Mouse (Mus musculus) spleen, adult 2 months (tissue): ENCODE data around the gene Gm45521. TPM values are rescaled to one million over a fixed set of nuclear protein-coding genes. Genes with fewer than 3 reads are reported as not detected.
"Not testable (repeated sequence)": the region's sequence is repeated elsewhere in the genome, so short reads cannot be mapped to it uniquely, and the experiment has no call there.

ENCODE experiments used
- DNase-seq, 2 experiments: peaks; one replicate each; pipeline versions ENCODE4 v3.0.0 to v3.0.0-alpha.2; 2012 to 2021; ENCODE audit warnings: low spot score in 2 of 2, low read depth in 1 of 2
- H3K27ac ChIP-seq: fragments of 200-500 bp; 2 replicates; pipeline ENCODE4 v1.5.1; 2012; ENCODE audit warnings: low read length, inconsistent platforms; ENCODE audit not compliant: insufficient read depth
- H3K27me3 ChIP-seq: fragments of 200-500 bp; 2 replicates; pipeline ENCODE4 v1.6.1; 2012; ENCODE audit warnings: mild to moderate bottlenecking, moderate library complexity, low read length, inconsistent platforms; ENCODE audit not compliant: control insufficient read depth, insufficient read depth
- H3K36me3 ChIP-seq: fragments of 200-500 bp; 2 replicates; pipeline ENCODE4 v1.6.1; 2012; ENCODE audit warnings: mild to moderate bottlenecking, low read length, inconsistent platforms; ENCODE audit not compliant: control insufficient read depth, insufficient read depth
- H3K4me1 ChIP-seq: fragments of 200-500 bp; 2 replicates; pipeline ENCODE4 v1.6.1; 2011; ENCODE audit warnings: inconsistent platforms; ENCODE audit not compliant: control insufficient read depth, insufficient read depth, insufficient read length
- H3K4me3 ChIP-seq: fragments of 200-500 bp; 2 replicates; pipeline ENCODE4 v1.5.1; 2011; ENCODE audit warnings: mild to moderate bottlenecking, inconsistent platforms; ENCODE audit not compliant: insufficient read depth, insufficient read length; ENCODE audit errors: extremely low read depth
- CTCF ChIP-seq: fragments of 200-500 bp; IDR thresholded peaks from 2 replicates; pipeline ENCODE4 v1.5.1; 2011; ENCODE audit warnings: mild to moderate bottlenecking, inconsistent platforms; ENCODE audit not compliant: insufficient read depth, insufficient read length, insufficient replicate concordance; ENCODE audit errors: extremely low read depth
- POLR2A ChIP-seq: fragments of 200-500 bp; IDR thresholded peaks from 2 replicates; pipeline ENCODE4 v1.6.1; 2011; ENCODE audit warnings: low read depth, low read length, inconsistent platforms
- WGBS: fragments of 180-500 bp; shearing (Covaris S2); methylation state at CpG from one replicate; pipeline ENCODE4 v1.1.7; 2018; 5-methylcytosine and 5-hydroxymethylcytosine counted together
- polyA plus RNA-seq: library from polyadenylated mRNA; depleted of rRNA; stranded (reverse); fragments of >200 nt; gene quantifications from 2 replicates; pipeline ENCODE4 v1.2.3, GENCODE M21; 2012; rRNA removed

Gene Gm45521
- polyA plus RNA-seq, 1 experiment = not detected

DNA sequence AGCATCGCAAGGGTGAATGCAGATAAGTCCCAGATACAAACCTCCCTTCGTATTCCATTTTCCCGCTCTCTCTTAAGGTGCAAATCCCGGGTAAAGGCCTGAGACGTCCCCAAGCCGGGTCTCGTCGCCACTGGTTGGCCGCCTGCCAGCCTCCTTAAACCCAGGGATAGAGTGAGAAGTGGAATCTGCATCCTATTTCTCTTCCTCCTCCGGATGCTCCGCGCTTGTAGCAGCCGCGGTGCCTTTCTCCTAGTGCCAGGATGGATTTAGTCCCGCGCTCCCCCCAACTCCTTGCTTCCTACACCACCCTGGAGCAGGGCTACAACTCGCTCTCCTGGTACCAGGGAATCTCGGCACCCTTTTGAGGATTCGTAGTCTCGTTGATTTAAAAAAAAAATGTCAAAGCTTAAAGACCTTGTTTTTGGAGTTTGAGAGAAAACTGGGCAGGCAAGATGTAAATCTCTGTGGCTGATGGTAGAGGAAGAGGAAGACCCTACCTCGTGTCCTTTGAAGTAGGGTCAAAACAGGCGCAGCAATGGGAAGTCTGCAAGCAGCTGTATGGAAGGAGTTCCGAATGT is 46.1 kb downstream of the Gm45521 start:
- under 1% methylated on average over 23 of the region's 23 CpGs for WGBS
- peaks cover 5% of the 10 kb centered on the region for H3K4me1 ChIP-seq
- TF ChIP-seq POLR2A = no peak
- TF ChIP-seq CTCF = no peak
- H3K27me3 ChIP-seq = no peaks in the 10 kb centered on the region
- H3K27ac ChIP-seq = no peak overlapping the region
- peak overlapping the region; percentile 71 for H3K4me3 ChIP-seq
- no peaks in the 10 kb centered on the region for H3K36me3 ChIP-seq
- no peak for DNase-seq

DNA sequence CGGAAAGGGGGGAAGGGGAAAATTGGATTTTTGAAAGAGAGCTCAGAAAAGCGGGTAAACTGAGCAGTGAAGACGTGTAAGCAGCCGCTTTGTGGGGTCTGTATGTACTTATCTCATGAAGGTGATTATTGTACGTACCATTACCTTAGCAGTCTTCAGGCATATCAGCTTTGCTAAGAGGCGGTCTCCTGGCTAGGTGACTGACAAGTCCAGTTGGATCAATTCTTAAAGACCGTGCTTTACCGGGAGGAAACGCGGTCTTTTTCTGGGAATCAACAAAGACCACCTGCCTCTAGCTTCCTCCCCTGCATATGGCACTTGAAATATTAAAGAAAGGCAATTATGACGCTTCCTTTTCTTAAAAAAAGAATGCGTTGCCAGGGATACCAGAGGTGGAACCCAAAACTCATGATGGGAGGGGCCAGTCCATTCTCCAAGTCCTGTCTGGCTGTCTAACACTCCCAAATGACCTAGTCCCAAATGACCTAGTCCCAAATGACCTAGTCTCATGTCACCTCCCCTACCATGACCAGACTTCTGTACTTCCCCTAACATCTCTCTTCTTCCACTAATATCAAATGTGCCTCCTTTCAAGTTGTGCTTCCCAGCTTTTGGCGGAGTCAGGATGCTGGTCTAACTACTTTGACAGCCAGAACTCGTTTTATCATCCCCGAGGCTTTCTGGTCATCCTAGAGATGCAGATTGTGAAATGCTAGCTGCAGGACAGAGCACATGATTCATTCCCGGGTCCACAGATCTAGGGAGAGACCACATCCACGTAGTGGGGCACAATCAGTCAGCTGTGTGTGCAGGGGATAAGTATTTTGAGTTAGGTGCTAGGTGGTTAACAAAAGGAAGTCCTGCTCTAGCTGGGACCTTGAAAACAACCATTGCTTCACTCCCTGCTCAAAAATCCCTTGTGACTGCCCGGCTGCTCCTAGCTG is 46.9 kb downstream of the Gm45521 start:
- 30% methylated on average over 18 of the region's 18 CpGs for WGBS
- no peaks in the 10 kb centered on the region for H3K27me3 ChIP-seq
- no peak for TF ChIP-seq CTCF
- no peak for TF ChIP-seq POLR2A
- no peak overlapping the region for H3K27ac ChIP-seq
- no peaks in the 10 kb centered on the region for H3K36me3 ChIP-seq
- DNase-seq = no peak
- peaks cover 5% of the 10 kb centered on the region for H3K4me1 ChIP-seq
- peak overlapping the region; percentile 71 for H3K4me3 ChIP-seq

DNA sequence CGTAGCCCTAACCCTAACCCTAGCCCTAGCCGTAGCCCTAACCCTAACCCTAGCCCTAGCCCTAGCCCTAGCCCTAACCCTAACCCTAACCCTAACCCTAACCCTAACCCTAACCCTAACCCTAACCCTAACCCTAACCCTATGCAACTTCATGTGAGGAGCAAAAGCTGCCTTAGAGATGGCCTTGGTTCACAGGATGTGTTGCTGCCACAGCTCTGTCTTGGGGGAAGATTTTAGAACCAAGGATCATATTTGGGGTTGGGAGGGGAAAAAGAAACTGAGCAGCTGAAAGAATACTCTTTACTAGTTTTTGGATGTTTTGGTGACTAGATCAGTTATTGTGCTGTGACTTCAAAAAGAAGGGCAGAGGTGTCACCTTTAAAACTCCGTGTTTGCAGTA is 49.0 kb downstream of the Gm45521 start:
- H3K27ac ChIP-seq, H3K27me3 ChIP-seq, H3K36me3 ChIP-seq, H3K4me1 ChIP-seq, H3K4me3 ChIP-seq, DNase-seq: not testable (repeated sequence)
- WGBS = 69% methylated on average over 3 of the region's 3 CpGs

DNA sequence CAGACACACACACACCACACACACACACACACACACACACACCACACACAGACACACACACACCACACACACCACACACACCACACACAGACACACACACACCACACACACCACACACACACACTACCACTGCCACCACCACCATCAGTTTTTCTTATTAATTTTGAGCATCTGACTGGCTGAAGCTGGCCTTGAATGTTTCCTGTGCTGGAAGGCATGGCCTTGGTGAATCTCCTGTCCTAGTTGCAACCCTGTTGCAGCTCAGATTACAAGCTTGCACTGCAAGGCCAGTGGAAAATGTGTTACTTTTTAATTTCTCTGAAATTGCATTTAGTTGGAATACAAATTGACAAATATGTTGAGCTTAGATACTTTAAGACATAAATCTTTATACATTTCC is 50.0 kb downstream of the Gm45521 start:
- TF ChIP-seq POLR2A (no peak), CTCF (no peak)
- no peak for DNase-seq
- peaks cover 5% of the 10 kb centered on the region for H3K4me1 ChIP-seq
- no peak overlapping the region for H3K4me3 ChIP-seq
- H3K27ac ChIP-seq = no peak overlapping the region
- no peaks in the 10 kb centered on the region for H3K36me3 ChIP-seq
- no peaks in the 10 kb centered on the region for H3K27me3 ChIP-seq

DNA sequence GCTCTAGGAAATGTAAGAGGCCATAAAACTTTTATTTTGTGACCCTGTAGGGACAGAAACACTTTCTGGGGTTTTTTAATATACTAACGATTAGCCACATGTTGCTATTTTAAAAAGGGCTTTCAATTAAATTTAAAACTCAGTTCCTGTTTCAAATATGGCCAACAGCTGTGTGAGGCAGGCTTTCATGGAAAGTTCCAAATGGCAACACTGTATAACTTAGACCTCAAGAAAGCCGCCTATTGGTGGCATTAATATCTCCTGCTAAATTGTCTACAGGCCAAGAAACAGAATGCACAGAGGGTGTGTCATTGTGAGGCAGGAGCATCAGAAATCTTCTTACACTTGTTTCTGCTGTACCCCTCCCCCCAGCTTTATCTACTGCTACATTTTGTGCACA is 50.4 kb downstream of the Gm45521 start:
- no peak for TF ChIP-seq CTCF
- no peak for TF ChIP-seq POLR2A
- Histone ChIP-seq H3K4me1 (peaks cover 5% of the 10 kb centered on the region), H3K27me3 (no peaks in the 10 kb centered on the region), H3K27ac (0 out of 2 replicates have a peak overlapping the region, but pooled peaks have one; percentile 20), H3K4me3 (no peak overlapping the region), H3K36me3 (no peaks in the 10 kb centered on the region)
- no peak for DNase-seq
- 35% methylated on average over 2 of the region's 2 CpGs for WGBS

DNA sequence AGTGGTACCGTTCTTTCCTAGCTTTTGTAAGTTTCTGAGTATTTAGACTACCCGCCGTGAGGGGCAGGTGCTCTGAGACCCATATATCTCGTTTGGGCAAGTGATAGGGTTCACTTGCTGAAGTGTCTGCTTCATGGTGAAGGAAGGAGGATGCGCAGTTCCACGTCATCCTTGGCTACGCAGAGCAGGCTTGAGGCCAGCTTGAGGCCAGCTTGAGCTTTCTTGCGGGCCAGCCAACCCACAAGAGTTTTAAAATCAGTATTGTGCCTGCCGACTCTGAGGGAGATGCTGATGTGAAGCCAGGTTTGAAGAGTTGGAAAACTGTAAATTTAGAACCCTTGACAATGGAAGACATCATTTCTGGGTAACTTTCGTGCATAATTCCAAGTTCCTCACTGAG is 50.8 kb downstream of the Gm45521 start:
- peaks cover 5% of the 10 kb centered on the region for H3K4me1 ChIP-seq
- H3K27ac ChIP-seq = peak overlapping the region; percentile 20
- TF ChIP-seq POLR2A (no peak), CTCF (no peak)
- H3K4me3 ChIP-seq = no peak overlapping the region
- WGBS = 82% methylated on average over 10 of the region's 10 CpGs
- no peak for DNase-seq
- no peaks in the 10 kb centered on the region for H3K27me3 ChIP-seq
- H3K36me3 ChIP-seq = no peaks in the 10 kb centered on the region

Other genes starting within 250 kb of the Gm45521 start
- gene Gm26661, start 165.7 kb upstream of the Gm45521 start, polyA plus RNA-seq = not detected in 2 replicates
- 8.2 and 9.4 TPM in 2 replicates for gene Flnb, start 139.3 kb upstream of the Gm45521 start, polyA plus RNA-seq
- 69.2 and 69.9 TPM in 2 replicates for gene Dnase1l3, start 37.3 kb downstream of the Gm45521 start, polyA plus RNA-seq
- 8.3 and 8.6 TPM in 2 replicates for gene Abhd6, start 45.6 kb downstream of the Gm45521 start, polyA plus RNA-seq
- 3.0 and 4.7 TPM in 2 replicates for gene Rpp14, start 123.1 kb downstream of the Gm45521 start, polyA plus RNA-seq
- 42.5 and 46.2 TPM in 2 replicates for gene Pxk, start 140.9 kb downstream of the Gm45521 start, polyA plus RNA-seq
- gene Pdhb, start 215.7 kb downstream of the Gm45521 start, polyA plus RNA-seq = 21.1 and 21.9 TPM in 2 replicates